Mouse (Mus musculus) C2C12 (cell line): Measurements from ENCODE around the gene Hoxd8. TPM values are rescaled to one million over a fixed set of nuclear protein-coding genes. Genes with fewer than 3 reads are reported as not detected.

Experiments
- H3K27me3 ChIP-seq: one replicate; pipeline ENCODE4 v1.6.1; 2011; ENCODE audit not compliant: control insufficient read depth, insufficient read depth, insufficient read length
- H3K36me3 ChIP-seq: one replicate; pipeline ENCODE4 v1.6.1; 2011; ENCODE audit not compliant: control insufficient read depth, insufficient read depth
- H3K4me3 ChIP-seq: one replicate; pipeline ENCODE4 v1.5.1; 2011; ENCODE audit warnings: mild to moderate bottlenecking, control low read depth; ENCODE audit not compliant: poor library complexity, insufficient read depth, severe bottlenecking
- H3K79me2 ChIP-seq: one replicate; pipeline ENCODE4 v1.6.1; 2011; ENCODE audit not compliant: control insufficient read depth, insufficient read depth
- H3K79me3 ChIP-seq: one replicate; pipeline ENCODE4 v1.6.1; 2011; ENCODE audit warnings: low read depth, control low read depth
- H3ac ChIP-seq: one replicate; pipeline ENCODE3; 2011; ENCODE audit warnings: low read depth; ENCODE audit not compliant: control insufficient read depth, insufficient read length
- CEBPB ChIP-seq: IDR thresholded peaks from one replicate; pipeline ENCODE4 v1.6.1; 2011; ENCODE audit warnings: low read depth, mild to moderate bottlenecking, control low read depth, moderate library complexity
- CTCF ChIP-seq: IDR thresholded peaks from one replicate; pipeline ENCODE4 v1.5.1; 2011; ENCODE audit not compliant: control insufficient read depth, insufficient read depth, insufficient read length
- FOSL1 ChIP-seq: IDR thresholded peaks from one replicate; pipeline ENCODE4 v1.8.0; 2011; ENCODE audit warnings: mild to moderate bottlenecking, low read length; ENCODE audit not compliant: poor library complexity, insufficient read depth, severe bottlenecking
- MAX ChIP-seq: IDR thresholded peaks from one replicate; pipeline ENCODE4 v1.6.1; 2011; ENCODE audit warnings: mild to moderate bottlenecking, control low read depth
- MYOD1 ChIP-seq: IDR thresholded peaks from one replicate; pipeline ENCODE4 v1.6.1; 2011; ENCODE audit warnings: low read depth; ENCODE audit not compliant: control insufficient read depth, insufficient read length
- MYOG ChIP-seq: IDR thresholded peaks from one replicate; pipeline ENCODE4 v1.6.1; 2011; ENCODE audit not compliant: control insufficient read depth, insufficient read length; ENCODE audit errors: extremely low read depth
- USF1 ChIP-seq: IDR thresholded peaks from one replicate; pipeline ENCODE4 v1.6.1; 2011; ENCODE audit warnings: low read depth, mild to moderate bottlenecking, control low read depth, moderate library complexity
- polyA plus RNA-seq: library from polyadenylated mRNA; unstranded; fragments of >200 nt; fragmentation: generic; extraction: Trizol; gene quantifications from one replicate; pipeline ENCODE4 v1.2.1, GENCODE M21; 2012; ENCODE audit warnings: missing spikeins

Gene Hoxd8
- polyA plus RNA-seq, 1 experiment: not detected

DNA sequence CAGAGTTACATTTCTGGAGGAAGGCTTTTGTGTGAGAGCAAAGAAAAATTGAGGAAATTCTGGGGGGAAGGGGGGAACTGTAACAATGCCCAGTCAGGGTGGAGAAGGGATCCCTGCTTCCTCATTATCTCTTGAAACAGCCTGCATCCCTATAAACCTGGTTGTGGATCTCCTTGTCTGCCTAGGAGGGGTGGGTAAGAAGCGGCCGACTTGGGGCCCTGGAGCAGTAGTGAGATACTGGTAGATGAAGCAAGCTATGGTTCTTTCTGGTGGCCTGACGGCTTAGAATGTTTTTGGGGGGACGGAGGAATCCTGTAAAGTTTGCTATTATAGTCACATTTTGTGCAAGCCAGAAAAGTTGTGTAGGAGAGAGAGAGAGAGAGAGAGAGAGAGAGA, 11.0 kb upstream of the Hoxd8 start:
- Histone ChIP-seq H3K4me3 (no peak overlapping the region), H3K79me2 (no peaks in the 10 kb centered on the region), H3ac (no peak overlapping the region), H3K27me3 (peaks cover 74% of the 10 kb centered on the region), H3K79me3 (no peaks in the 10 kb centered on the region), H3K36me3 (no peaks in the 10 kb centered on the region)
- TF ChIP-seq MAX: no peak

DNA sequence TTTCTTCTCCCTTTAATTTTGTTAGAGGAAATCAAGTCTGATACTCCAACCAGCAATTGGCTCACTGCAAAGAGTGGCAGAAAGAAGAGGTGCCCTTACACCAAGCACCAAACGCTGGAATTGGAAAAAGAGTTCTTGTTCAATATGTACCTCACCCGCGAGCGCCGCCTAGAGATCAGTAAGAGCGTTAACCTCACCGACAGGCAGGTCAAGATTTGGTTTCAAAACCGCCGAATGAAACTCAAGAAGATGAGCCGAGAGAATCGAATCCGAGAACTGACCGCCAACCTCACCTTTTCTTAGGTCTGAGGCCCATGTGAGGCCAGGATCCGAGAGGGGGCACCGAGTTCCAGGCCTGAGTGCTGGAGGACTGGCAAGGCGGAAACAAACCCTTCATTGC, 10.3 kb upstream of the Hoxd8 start:
- H3K36me3 ChIP-seq: no peaks in the 10 kb centered on the region
- no peak for TF ChIP-seq USF1
- TF ChIP-seq FOSL1: no peak
- TF ChIP-seq CTCF: no peak
- H3K4me3 ChIP-seq: no peak overlapping the region
- no peaks in the 10 kb centered on the region for H3K79me3 ChIP-seq
- H3K27me3 ChIP-seq: peaks cover 78% of the 10 kb centered on the region
- H3ac ChIP-seq: no peak overlapping the region
- no peaks in the 10 kb centered on the region for H3K79me2 ChIP-seq

DNA sequence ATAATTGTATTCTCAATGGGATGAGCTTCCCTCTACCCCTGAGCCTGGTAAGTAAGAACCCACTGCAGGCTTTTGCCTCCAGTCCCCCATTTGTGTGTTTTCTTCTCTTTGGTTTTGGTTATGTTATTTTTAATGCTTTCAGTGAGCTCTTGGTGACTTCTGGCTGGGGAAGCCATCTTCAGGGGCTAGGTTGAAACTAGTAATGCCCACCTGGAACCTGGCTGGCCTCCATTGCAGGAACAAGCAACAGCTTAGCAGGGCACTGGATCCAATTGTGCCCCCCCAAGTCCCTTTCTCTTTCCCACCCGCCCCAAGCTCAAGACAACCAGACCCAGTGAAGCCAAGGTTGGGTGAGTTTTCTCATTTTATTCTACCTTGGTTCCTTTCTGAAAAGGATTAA, 9.0 kb upstream of the Hoxd8 start:
- Histone ChIP-seq H3K79me3 (no peaks in the 10 kb centered on the region), H3ac (no peak overlapping the region), H3K79me2 (no peaks in the 10 kb centered on the region), H3K27me3 (peaks cover 81% of the 10 kb centered on the region), H3K4me3 (no peak overlapping the region), H3K36me3 (no peaks in the 10 kb centered on the region)
- no peak for TF ChIP-seq USF1
- TF ChIP-seq MYOG: no peak
- no peak for TF ChIP-seq FOSL1
- no peak for TF ChIP-seq MYOD1
- no peak for TF ChIP-seq MAX
- TF ChIP-seq CEBPB: no peak
- TF ChIP-seq CTCF: no peak

DNA sequence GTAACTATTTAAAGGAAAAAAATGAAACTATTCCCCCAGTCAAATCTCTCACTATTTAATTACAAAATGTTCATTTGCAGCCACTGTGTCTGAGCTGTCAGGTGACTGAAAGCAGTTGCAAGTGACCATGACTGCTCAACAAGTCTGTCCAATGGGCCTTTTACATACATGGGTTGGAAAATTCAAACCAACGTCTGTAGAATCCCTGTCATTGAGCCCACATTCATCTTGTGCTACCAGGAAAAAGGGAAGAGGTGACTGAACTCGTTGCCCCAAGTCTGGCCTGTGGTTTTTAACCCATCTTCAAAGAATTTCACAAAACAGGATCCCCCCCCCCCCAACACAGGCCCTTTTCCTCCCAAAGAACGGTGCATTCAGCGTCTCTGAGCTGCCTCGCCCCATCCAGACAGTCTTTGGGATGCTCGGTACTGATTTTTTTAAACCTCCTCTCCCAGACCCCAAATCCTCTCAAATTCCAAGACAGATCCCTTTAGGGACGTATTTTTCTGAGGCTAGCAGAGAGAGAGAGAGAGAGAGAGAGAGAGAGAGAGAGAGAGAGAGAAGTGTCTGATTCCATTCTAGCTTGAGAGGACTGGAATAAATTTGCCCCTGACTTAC, 8.5 kb upstream of the Hoxd8 start:
- no peak for TF ChIP-seq USF1
- no peak for TF ChIP-seq CEBPB
- no peak for TF ChIP-seq MYOD1
- TF ChIP-seq MYOG: no peak
- no peak for TF ChIP-seq MAX
- TF ChIP-seq CTCF: no peak
- TF ChIP-seq FOSL1: no peak
- Histone ChIP-seq H3K79me2 (no peaks in the 10 kb centered on the region), H3K27me3 (peaks cover 86% of the 10 kb centered on the region), H3ac (no peak overlapping the region), H3K36me3 (no peaks in the 10 kb centered on the region), H3K79me3 (no peaks in the 10 kb centered on the region), H3K4me3 (no peak overlapping the region)

DNA sequence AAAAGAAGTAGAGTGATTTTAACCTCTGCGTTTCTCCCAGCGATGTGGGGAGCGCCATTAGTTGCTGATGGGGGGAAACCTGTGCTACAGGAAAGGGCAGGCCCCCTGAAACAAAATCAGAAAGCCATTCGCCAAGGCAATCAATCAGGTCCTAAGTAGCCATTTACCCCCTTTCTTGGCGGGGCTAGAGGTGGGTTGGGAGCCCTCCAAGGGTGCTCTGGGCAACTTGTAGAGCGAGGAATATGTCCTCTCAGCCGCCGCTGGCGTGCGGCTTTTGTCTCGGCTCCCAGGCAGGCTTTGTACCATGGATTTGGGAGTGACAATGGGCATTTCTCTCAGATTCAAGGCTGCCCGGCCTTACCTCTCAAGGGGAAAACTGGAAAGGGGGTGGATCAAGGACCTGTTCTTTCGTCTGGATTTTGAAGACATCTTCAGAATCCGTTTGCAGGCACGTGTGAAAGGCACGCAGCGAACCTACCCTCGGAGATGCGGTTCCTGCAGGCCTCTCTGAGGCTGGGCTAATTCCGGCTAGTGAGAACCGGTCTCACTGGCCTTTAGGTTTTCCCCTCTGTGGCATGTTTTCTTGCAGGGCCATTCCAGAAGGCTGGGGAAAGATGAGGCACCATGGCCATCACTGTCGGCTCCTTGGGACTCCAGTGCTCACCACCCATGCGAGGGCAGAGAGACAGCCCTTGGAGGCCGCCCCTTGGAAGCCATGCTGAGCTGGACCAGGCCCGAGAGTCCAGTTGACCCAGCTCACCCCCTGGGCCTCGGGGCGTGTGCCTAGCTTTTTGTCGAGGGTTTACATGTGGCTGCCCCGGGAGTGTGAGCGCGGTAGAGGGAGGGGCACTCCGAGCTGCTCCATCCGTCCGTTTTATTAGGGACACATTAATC, 7.7 kb upstream of the Hoxd8 start:
- H3K27me3 ChIP-seq: peaks cover 80% of the 10 kb centered on the region
- TF ChIP-seq MYOD1: no peak
- TF ChIP-seq MAX: no peak
- no peak for TF ChIP-seq CTCF
- TF ChIP-seq USF1: no peak
- TF ChIP-seq MYOG: no peak
- TF ChIP-seq FOSL1: no peak
- TF ChIP-seq CEBPB: no peak

DNA sequence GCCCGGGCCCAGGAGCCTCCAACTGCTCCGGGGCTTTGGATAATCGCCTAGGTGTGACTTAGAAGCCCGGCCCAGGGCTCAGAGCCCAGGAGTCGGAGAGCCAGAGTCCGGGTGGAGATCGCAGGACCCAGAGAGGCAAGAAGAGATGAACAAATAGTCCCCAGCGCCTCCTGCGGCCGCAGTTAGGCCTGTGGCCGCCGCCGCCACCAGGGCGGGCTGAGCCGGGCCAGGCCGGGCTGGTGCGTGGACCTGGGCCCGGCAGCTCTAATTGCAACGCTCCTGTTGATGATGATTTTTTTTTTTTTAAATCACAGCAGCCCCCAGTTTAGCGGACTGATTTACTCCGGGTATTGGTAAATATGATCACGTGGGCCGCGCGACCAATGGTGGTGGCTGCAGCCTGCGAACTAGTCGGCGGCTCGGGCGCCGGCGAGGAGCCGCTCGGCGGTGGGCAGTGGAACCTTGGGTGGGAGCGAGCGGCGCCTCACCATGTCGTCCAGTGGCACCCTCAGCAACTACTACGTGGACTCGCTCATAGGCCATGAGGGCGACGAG, 6.8 kb upstream of the Hoxd8 start, which contains the start of gene Hoxd9:
TSS of gene Hoxd9 (plus strand) at position 161 of the 555 bp plus-strand sequence.
- TF ChIP-seq MYOD1 (no peak), MYOG (no peak), FOSL1 (no peak), CTCF (no peak), USF1 (no peak), MAX (no peak), CEBPB (no peak)
- Histone ChIP-seq H3ac (no peak within 1 kb of the TSS), H3K27me3 (peaks cover 71% of the 10 kb centered on the region), H3K79me3 (no peaks in the 10 kb centered on the region), H3K36me3 (no peaks in the 10 kb centered on the region), H3K79me2 (no peaks in the 10 kb centered on the region), H3K4me3 (no peak within 1 kb of the TSS)

More for the DNA sequence above, 7.7 kb upstream of the Hoxd8 start:
- Histone ChIP-seq H3K4me3 (no peak overlapping the region), H3K79me3 (no peaks in the 10 kb centered on the region), H3ac (no peak overlapping the region), H3K79me2 (no peaks in the 10 kb centered on the region), H3K36me3 (no peaks in the 10 kb centered on the region)
